Mouse (Mus musculus) small intestine, adult 10 weeks (tissue): Measurements from ENCODE around the gene Prss50. TPM values are rescaled to one million over a fixed set of nuclear protein-coding genes. Genes with fewer than 3 reads are reported as not detected.

Experiments
- polyA plus RNA-seq: library from polyadenylated mRNA; stranded (reverse); fragments of 350-450 nt; fragmentation: Illumina TruSeq; extraction: RNeasy Lipid Tissue Mini Kit (QIAGEN cat#74804); gene quantifications from one replicate; pipeline ENCODE4 v1.2.3, GENCODE M21; 2014; ENCODE audit warnings: low replicate concordance

Gene Prss50
- polyA plus RNA-seq: not detected

DNA sequence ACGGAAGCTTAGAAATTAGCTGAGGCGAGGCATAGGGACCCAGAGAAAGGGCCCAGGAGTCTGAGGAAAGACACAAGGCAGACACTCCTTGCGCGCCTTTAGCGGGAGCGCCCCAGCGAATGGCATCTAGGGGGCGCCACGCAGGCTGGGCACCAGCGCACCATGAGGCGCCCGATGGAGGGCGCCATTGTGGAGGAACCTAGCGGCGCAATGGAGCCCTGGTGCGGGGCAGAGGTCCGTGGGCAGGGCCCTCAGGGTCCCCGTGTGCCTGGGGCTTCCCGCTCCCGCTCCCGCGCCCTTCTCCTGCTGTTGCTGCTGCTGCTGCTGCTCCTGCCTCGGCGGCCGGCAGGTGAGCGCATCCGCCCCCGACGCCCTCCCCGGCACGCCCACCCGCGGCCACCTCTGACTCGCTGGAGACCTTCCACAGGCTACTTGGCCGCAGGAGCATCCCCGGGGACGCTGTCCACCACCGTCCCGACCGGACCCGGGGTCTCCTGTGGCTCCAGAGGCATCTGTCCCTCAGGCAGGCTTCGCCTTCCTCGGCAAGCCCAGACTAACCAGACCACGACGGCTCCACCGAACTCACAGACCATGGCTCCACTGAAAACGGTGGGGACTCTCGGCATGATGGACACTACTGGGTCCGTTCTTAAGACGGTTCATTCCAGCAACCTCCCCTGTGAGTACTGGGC lies at the start of gene Prss50:
Prss50 (plus strand) TSS at position 187 of the 692 bp plus-strand sequence.

DNA sequence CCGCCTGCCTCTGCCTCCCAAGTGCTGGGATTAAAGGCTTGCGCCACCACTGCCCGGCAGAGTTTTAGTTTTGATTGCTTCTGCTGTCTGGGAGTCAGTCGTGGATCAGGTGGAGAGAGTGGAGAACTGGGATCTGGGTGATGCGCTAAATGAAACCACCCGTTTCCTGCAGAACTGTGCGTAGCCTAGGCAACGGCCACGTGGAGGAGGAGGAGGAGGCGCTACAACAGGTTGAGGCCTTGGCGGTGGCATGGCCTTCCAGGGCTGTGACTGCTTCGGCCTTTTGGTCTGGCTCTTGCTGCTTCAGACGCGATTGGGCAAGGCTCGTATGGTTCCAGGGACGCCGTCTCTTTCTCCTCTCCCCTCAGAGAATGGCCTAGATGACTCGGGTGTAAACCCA lies 44.0 kb upstream of the Prss50 start, which contains the start of gene Prss44:
Prss44 (plus strand) TSS at position 206 of the 400 bp plus-strand sequence.

DNA sequence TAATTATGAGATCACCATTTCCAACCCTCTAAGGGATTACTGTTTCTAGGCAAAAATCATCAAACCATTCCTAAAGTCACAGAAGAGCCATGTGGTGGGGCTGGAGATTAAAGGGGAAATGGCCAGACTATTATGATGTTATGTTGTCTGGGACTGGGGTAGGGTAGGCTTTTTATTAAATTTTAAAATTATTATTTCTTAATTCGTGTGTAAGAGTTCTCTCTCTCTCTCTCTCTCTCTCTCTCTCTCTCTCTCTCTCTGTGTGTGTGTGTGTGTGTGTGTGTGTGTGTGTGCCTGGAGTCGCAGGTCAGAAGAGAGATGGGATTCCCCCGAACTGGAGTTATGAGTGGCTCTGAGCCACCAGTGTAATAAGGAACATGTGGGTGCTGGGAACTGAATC lies 31.4 kb upstream of the Prss50 start, which contains the start of gene Prss43:
Prss43 (plus strand) TSS at position 301 of the 400 bp plus-strand sequence.

DNA sequence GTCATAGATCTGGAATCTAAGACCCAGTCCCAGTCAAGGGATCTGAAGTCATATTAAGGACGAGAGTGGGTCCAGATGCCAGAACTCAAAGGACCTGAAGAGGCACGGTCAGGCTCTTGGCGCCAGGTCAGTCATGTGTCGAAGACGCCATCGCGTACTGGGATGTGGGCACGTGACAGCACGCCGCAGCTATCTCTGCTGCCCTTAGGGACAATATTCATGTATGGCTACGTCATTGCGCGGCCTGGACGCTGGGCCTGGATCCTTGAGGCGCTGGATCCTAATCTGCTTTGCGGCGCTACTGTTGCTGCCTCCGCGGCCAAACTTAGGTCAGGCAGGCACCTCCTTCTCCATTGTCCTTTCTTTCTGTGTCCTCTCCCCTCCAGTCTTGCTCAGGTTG lies 23.4 kb upstream of the Prss50 start, which contains the start of gene Prss45:
Prss45 (plus strand) TSS at position 178 of the 400 bp plus-strand sequence.

GRCm38 (mm10) chr9:110844206-110844605 lies 13.6 kb upstream of the Prss50 start, which contains the start of gene Prss46:
Gene Prss46, plus strand, starts transcription at chr9:110844506.

GRCm38 (mm10) chr9:110879191-110879920 lies 21.6 kb downstream of the Prss50 start, which contains the start of gene Als2cl:
Gene Als2cl, plus strand, starts transcription at chr9:110879870.

GRCm38 (mm10) chr9:110879998-110880561 lies 22.3 kb downstream of the Prss50 start, which contains the start of gene Tmie:
Gene Tmie, minus strand, starts transcription at chr9:110880113.

Other genes with a start within 250 kb of the Prss50 start
- 0.63 TPM for gene Nradd, start 233.5 kb upstream of the Prss50 start, polyA plus RNA-seq
- gene Nbeal2, start 203.8 kb upstream of the Prss50 start, polyA plus RNA-seq: not detected
- gene Ccdc12, start 201.5 kb upstream of the Prss50 start, polyA plus RNA-seq: not detected
- not detected for gene Myl3, start 116.1 kb upstream of the Prss50 start, polyA plus RNA-seq
- gene Pth1r, start 110.8 kb upstream of the Prss50 start, polyA plus RNA-seq: not detected
- not detected for gene Prss42, start 59.8 kb upstream of the Prss50 start, polyA plus RNA-seq
- not detected for gene Prss44, start 44.0 kb upstream of the Prss50 start, polyA plus RNA-seq
- gene Prss43, start 31.3 kb upstream of the Prss50 start, polyA plus RNA-seq: not detected
- gene Prss45, start 23.4 kb upstream of the Prss50 start, polyA plus RNA-seq: not detected
- not detected for gene Prss46, start 13.5 kb upstream of the Prss50 start, polyA plus RNA-seq
- 3.1 TPM for gene Als2cl, start 21.9 kb downstream of the Prss50 start, polyA plus RNA-seq
- 0.74 TPM for gene Tmie, start 22.1 kb downstream of the Prss50 start, polyA plus RNA-seq
- gene Fam240a, start 58.9 kb downstream of the Prss50 start, polyA plus RNA-seq: not detected
- not detected for gene Tdgf1, start 88.2 kb downstream of the Prss50 start, polyA plus RNA-seq
- gene Lrrc2, start 93.6 kb downstream of the Prss50 start, polyA plus RNA-seq: 0.22 TPM
- 0.37 TPM for gene Rtp3, start 132.6 kb downstream of the Prss50 start, polyA plus RNA-seq
- gene Ltf, start 161.3 kb downstream of the Prss50 start, polyA plus RNA-seq: not detected
- gene Ccrl2, start 199.6 kb downstream of the Prss50 start, polyA plus RNA-seq: 1.2 TPM